Mouse (Mus musculus): Measurements from ENCODE around the gene Etv1. TPM values are rescaled to one million over a fixed set of nuclear protein-coding genes. Genes with fewer than 3 reads are reported as not detected.

Gene Etv1
- 7.6 TPM for polyA plus RNA-seq (2014; fragmentation: Illumina TruSeq; extraction: RNeasy Lipid Tissue Mini Kit (QIAGEN cat#74804); ENCODE audit: low read depth, low replicate concordance)

GRCm38 (mm10) chr12:38779186-38779777 is at the start of gene Etv1:
Etv1 (plus strand) TSS chr12:38779380.

